Mouse (Mus musculus) layer of hippocampus, adult 11-12 months (tissue): ENCODE measurements around the gene Hjurp.

Experiments
- DNase-seq: peaks from one replicate; pipeline ENCODE4 v3.0.0; 2022; ENCODE audit warnings: low spot score

Gene Hjurp

DNA sequence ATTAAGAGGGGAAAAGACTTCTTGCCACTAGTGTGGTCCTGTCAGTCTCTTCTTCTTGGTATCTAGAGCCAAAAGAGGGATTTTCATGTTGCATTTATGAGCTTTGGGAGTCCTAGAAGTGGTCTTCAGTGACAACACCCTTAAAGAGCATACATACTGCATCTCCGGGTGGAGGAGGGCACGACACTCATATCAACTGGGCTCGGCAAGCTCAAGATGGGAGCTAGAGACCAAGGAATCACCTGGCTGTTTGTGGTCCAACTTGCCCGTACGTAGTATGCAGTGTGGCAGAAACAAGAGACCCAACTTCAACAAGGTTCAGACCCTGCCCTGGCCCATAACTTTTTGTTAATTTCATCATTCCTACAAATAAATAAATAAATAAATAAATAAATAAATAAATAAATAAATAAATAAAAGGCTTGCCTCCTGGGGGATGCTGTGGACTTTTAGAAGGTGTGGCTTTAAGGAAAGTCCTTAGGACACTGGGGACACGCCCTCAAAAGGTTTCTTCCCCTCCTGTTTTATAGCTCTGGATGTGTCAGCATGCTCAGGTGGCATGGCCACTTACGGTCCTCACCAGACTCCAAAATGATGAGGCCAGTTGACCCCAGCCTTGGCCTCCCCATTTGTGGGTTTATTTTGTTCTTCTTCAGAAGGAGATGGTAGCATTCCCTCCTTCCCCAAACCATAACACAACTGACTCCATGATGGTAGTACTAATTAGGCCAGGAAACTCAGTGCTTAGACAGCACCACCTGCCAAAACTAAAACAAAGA lies 20.2 kb upstream of the Hjurp start:
- no peak for DNase-seq

DNA sequence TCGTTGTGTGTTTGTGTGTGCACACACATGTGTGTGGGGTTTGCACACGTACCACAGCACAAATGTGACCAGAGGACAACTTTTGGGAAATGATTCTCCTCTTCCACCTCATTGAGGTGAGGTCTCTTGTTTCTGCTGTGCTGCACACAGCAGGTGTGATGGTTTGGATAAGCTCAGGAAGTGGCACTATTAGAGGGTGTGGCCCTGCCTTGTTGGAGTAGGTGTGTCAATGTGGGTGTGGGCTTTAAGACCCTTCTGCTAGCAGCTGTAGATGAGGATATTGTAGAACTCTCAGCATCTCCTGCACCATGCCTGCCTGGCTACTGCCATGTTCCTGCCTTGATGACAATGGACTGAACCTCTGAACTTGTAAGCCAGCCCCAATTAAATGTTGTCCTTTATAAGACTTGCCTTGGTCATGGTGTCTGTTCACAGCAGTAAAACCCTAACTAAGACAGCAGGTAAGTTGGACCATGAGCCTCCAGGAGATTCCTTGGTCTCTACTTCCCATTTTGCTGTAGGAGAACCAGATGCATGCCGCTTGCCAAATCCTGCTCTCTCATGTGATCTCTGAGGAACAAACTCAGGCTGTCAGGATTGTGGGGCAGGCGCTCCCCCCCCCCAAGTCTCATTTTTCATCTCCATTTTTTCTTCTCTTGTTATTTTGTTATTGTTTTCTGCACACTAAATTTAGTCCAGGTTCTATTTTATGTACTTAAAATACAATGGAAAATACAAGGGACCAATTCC lies 18.9 kb upstream of the Hjurp start:
- DNase-seq, result no peak

- no peak for DNase-seq
Measured at GRCm38 (mm10) chr1:88294650-88295049, 17.2 kb upstream of the Hjurp start.

DNA sequence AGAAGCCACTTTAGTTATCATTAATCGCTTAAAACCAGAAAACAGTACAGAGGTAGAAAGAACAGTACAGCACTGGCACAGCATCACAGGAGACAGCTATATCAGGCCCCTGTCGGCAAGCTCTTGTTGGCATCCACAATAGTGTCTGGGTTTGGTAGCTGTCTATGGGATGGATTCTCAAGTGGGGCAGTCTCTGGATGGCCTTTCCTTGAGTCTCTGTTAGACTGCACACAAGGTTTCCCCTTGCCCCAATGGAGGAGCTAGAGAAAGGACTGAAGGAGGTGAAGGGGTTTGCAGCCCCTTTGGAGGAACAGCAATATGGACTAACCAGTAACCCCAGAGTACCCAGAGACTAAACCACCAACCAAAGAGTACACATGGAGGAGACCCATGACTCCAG lies 14.6 kb upstream of the Hjurp start:
- DNase-seq, result no peak

- DNase-seq, result no peak
Measured at GRCm38 (mm10) chr1:88291409-88292005, 14.1 kb upstream of the Hjurp start.

DNA sequence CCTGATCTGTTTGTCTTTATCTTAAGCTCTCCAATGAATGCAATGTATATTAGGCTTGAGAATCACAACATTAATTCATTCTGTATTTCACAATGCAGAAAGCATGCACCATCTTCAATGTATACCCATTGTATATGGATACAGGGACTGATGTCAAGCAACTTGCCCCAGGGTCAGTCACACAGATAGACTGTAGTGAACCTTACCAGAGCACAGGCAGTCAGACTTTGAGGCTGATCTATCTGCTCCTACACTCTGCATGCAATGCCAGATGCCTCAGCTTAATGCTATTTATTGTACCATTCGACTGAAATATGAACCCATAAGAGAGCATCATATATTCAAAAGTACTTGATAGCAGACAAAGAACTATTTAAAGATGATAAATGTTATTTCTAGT lies 13.1 kb upstream of the Hjurp start:
- DNase-seq, result no peak

- DNase-seq, result peak; percentile 63
Measured at GRCm38 (mm10) chr1:88289917-88290316, 12.5 kb upstream of the Hjurp start.

GRCm38 (mm10) chr1:88289152-88289551 lies 11.7 kb upstream of the Hjurp start:
- DNase-seq, result no peak

GRCm38 (mm10) chr1:88288789-88289127 lies 11.3 kb upstream of the Hjurp start:
- DNase-seq, result no peak

DNA sequence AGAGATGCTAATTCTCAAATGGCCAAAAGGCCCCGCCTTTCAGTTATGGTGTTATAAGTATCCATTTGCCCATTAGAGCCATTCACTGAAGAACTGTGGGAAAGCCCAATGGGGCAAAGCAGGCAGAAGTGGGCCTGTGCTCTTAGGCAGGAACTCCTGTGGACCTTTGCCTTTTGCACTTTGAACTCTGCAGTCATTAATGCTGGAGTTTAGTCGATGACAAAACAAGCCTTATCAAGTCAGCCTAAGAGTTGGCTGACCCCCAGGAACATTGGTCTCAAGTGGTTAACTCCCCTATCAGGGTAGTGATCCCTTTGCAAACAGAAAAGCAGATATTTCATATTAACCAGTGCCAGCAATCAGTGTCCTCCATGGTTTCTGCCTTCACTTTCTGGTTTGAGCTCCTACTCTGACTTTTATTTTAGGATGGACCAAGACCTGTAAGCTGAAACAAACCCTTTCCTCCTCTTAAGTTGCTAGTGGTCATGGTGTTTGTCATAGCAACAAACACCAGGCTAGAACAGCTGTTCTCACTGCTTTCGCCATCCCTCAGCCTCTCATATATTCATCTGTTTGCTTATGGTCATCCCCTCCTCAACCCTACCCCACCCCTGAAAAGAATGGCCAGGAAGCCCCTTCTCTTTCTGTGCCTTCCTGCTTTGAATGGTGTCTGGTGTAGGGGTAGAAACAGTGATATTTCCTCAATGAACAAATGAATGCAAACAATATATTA lies 10.8 kb upstream of the Hjurp start:
- DNase-seq, result no peak

DNA sequence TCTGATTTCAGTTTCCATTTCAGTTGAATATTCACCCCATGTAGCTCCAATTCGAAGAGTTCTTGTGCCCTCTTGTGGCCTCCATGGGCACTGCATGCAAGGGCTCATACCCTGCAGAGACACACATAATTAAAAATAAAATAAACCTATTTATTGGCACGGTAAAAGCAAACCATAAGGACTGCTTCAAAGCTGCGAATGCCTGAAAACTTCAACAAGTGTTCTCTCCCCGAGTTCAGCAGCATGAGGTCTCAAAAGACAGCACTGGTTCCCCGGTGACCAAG lies 10.2 kb upstream of the Hjurp start:
- DNase-seq, result peak; percentile 70

GRCm38 (mm10) chr1:88286887-88287696 lies 9.7 kb upstream of the Hjurp start:
- no peak for DNase-seq

DNA sequence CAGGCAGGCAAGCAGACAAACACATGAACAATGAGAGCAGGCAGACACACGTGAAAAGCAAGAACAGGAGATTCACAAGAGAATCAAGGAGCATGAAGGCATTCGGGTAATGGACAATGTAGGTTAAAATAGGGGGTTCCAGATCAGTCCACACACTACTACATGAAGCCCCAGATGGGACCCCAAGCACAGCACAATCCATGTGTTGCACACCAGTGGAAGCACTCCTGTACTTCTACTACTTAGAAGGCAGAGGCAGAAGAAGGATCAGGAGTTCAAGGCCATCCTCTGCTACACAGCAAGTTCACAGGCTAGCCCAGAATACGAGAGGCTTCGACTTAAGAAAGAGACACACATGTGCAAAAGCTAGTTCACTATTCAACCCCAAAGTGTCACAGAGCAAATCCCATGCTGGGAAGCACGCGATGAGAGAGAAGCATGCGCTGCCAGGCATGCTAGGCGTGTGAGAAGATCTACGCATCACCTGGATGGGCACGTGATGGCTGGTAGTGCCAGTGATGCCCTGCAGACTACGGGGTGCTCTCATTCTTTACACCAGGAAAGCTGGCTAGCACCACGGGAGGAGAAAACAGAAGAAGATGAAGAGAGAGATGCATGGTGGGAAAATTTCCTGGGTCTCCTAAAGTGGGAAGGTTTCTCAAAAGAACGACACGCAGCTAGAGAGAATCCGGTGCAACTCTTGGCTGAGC lies 8.9 kb upstream of the Hjurp start:
- no peak for DNase-seq

DNA sequence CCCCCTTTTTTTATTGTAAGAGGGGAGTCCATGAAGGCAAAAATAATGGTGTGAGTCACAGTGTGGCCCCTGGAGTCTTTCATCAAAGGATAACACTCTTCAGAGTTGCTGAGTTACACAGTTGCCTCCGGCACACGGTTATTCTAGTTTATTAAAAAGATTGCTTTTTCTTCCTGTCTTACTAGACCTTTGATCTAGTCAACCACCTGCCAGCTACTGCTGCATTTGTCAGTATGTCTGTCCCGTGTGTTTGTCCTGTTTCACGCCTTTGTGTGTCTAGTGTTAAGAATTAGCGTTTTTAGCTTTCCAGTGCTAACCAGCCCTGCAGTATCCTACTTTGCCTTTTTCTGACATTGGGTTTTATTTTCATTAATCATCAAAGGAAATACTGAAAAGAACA lies 8.2 kb upstream of the Hjurp start:
- no peak for DNase-seq

DNA sequence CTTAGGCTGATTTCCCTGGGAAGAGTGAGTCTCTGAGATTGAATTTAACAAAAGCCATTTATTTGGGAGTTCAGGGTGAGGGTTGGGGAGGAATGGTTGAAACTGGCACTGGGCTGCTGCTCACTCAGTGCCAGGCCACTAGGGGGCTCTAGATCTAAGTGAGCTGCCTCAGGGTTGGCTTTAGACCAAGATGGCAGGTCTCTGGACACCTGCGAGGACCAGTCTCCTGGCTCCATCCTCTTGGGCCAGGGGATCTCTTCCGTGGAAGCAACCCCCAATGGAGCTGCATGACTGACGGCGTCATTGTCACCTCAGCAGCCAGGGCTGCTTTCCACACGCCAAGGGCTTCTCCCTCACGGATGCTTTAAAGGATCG lies 7.5 kb upstream of the Hjurp start:
- peak; percentile 21 for DNase-seq

GRCm38 (mm10) chr1:88284228-88284945 lies 7.0 kb upstream of the Hjurp start:
- no peak for DNase-seq

DNA sequence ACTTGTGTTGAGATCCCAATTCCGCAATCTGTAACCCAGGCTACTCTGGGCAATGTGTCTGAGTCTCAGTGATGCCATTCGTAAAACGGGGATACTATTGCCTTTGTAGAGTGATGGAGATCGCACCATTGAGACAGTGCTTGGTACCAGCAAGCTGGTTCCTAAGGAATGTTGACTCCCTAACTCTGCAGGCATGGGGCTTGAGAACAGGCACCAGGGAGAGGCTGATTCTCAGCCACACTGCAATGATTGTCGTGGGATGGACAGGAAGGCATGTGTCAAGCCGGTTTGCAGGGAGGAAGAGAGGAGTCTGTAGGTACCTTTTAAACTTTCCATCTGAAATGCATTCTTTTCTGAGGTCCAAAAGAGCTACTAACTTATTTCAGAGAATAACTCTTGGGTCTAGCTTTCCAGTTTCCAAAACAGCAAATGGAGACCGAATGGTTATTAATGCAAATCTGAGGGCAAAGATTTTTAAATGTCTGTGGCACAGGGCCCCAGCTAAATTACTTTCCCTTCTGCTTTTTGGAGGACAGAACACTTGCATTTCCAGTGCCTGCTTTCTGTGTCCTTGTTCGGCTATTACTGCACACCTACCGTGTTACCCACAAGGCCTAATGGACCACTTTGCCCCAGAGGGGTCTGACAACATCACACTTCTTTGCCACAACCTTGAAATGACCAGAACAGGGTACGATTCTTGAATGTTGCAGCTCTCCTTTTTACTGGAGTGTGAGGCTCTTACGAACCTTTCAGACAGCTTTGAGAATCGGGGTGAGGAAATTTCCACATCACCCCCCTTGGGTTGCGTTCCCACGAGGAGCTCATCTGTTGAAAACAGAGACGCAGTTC lies 6.2 kb upstream of the Hjurp start:
- DNase-seq, result no peak

DNA sequence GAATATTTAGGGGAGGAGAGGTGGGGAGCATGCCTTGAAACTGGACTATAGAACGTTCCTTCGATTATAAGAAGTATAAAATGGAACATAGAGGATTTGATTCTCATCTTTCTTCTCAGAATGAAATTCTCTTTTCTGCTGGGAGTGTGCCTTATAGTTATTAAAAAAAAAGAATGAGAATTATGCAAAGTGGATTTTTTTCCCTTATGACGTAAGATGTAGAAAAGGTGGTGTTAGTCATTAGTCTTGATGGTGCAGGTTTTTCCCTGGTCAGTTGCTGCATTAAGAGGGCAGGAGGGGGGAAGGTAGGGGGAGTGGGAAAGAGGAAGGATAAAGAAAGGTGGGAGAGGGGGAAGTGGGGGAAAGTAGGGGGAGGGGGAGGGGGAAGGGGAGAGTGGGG lies 4.9 kb upstream of the Hjurp start:
- no peak for DNase-seq

- DNase-seq, result no peak
Measured at GRCm38 (mm10) chr1:88280006-88280690, 2.7 kb upstream of the Hjurp start.
